Mouse (Mus musculus) Muller cell, postnatal 12 days (primary cell): ENCODE results near the gene Cst13.

ENCODE experiments used
- DNase-seq: peaks from one replicate; pipeline ENCODE4 v3.0.0-alpha.2; 2015; ENCODE audit errors: inconsistent ontology term

Gene Cst13

DNA sequence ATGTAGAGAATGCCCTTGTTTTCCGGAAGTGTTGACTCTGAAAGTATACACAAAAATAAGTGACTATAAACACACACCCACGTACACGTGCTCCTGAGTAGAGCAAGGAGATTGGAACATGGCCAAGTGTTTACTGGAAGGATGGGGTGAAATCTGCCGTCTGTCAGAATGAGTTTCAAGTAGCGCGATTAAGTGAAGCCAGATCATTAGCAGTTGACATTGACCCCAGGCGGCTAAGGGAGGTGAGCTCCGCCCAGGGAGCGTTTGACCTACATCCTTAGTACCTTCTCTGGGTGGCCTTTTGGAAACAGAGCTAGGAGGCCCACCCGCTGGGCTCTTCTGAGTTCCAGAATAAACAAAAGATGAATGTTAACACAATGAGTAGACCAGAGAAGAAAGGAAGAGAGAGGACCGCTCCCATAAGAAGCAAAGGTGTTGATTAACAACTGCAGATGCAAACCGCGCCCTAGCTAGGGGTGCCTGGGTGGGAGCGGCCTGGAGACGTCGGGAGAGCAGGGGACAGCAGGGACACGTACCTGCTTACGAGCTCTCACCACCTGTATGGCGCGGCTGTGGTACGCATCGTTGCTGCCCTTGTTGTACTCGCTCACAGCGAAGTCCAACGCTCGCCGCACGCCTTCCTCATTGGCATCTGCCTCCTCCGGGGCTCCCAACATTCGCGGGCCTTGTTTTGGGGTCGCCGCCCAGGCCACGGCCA, 54.9 kb downstream of the Cst13 start:
- DNase-seq: peak; percentile 72

DNA sequence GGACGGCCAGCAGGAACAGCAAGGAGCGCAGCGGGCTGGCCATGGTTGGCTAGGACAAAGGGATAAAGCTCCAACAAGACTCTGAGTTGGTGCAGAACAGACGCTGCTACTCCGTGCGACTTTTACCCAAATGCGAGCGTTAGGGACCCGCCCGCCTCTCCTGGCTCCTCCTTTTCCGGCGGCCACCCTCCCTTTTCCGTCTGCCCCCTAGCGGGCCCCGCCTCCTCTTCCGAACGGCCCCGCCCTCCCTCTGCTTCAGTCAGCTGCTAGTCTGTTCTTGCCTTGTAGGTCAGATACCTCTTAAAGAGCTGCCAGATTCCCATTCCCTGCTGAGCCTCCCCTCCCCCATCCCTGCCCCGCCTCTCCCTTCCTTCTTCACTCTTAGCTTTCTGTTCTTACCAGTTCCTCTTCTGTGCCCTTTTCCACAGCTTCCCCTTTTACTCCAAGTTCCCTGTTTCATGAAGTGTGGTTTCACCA, 55.5 kb downstream of the Cst13 start, which contains the start of gene Cst3:
Cst3 (minus strand) TSS at position 358 of the 477 bp plus-strand sequence.
- DNase-seq: peak; percentile 94

DNA sequence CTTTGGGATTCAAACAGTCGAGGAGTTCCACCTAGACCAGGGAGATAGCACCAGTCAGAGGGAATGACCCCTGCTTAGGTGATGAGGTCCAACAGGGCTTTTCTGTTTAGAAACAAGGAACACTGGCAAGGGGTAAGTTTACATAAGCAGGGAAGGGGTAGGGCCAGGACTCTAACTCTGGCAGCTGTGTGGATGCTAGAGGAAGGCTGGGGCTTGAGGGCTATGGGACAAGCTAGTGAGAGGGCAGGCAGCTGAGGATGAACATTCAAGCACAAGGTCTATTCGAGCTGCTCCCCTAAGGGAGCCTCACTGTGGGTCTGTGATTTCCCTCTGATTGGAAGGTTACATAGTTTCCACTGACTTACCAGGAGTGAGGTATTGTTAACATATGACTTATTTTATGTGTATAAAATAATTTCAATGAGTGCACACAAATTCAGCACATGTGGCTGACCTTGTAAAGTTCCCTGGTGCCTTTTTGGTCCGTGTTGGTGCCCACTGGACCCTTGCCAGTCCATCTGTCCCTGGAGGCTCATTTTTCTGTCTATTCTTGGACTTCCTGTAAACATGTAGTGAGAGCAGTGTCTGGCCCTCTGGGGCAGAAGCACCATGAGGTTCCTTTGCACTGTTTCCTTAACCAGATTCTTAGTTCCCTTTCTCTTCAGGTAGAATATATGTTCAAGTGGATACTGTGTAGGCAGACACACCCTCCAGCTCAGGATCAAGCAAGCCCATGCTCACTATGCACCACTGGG, 57.3 kb downstream of the Cst13 start:
- DNase-seq: no peak

- DNase-seq: peak; percentile 85
Measured at GRCm38 (mm10) chr2:148878641-148879130, 58.8 kb downstream of the Cst13 start.

- DNase-seq: no peak
Measured at GRCm38 (mm10) chr2:148879199-148879598, 59.3 kb downstream of the Cst13 start.
